Mouse (Mus musculus): ENCODE results near the gene Spsb4. TPM values are rescaled to one million over a fixed set of nuclear protein-coding genes. Genes with fewer than 3 reads are reported as not detected.

Gene Spsb4
- polyA plus RNA-seq, 1 experiment from 2014 or later, result 50.3 TPM

DNA sequence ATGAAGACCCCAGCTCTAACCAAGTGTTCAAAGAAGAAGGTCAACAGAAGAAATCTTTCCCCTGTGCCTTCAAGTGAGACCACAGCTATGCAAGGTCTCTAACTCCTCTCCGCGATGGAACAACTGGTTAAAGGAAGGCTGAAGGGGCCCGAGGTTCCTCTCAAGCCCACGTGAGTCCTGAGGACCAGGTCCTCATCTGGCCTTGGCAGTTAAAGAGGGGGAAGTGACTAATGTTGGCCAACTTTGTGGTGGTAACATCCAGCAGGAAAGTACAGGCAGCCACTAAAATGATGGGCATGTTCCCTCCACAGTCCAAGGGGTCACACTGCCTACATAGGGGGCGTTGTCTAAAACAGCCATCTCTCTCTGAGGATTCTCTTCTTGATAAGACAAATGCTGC is 118.9 kb downstream of the Spsb4 start:
- Histone ChIP-seq H3K36me3 (no peaks in the 10 kb centered on the region), H3K9ac (no peak overlapping the region), H3K4me2 (no peak overlapping the region), H3K4me1 (replicated peaks) (0 out of 2 replicates have a peak, but pooled peaks cover under 1% of the 10 kb centered on the region), H3K4me3 (no peak overlapping the region), H3K27ac (no peak overlapping the region), H3K27me3 (no peaks in the 10 kb centered on the region), H3K9me3 (no peaks in the 10 kb centered on the region)
- no peak for ATAC-seq (ENCODE audit: low FRiP score)
- 80% methylated on average over 5 of the region's 5 CpGs for WGBS

- no peak overlapping the region for H3K4me3 ChIP-seq
- no peaks in the 10 kb centered on the region for H3K27me3 ChIP-seq
- no peaks in the 10 kb centered on the region for H3K36me3 ChIP-seq
- no peaks in the 10 kb centered on the region for H3K9me3 ChIP-seq
- no peaks in the 10 kb centered on the region for H3K4me1 ChIP-seq (replicated peaks)
- H3K4me2 ChIP-seq, result no peak overlapping the region
- no peak for ATAC-seq (ENCODE audit: low FRiP score)
- H3K27ac ChIP-seq, result no peak overlapping the region
- H3K9ac ChIP-seq, result no peak overlapping the region
Observed at GRCm38 (mm10) chr9:96899004-96899403, 119.6 kb downstream of the Spsb4 start.

DNA sequence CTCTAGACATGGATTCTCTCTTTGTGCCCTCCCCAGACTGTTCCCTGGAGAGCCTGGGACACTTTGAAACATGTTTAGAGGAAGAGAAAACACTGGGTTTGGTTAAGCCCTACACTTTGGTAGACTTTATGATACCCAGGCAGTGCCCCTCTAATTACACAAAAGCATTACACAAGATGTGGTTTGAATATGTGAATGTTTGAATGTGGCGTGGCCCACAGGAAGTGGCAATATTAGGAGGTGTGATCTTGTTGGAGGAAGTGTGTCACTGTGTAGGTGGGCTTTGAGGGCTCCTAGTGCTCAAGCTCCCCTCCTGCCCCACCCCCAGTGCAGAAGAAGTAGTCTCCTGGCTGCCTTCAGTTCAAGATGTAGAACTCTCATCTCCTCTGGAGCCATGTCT is 122.0 kb downstream of the Spsb4 start:
- no peak for ATAC-seq (ENCODE audit: low FRiP score)

GRCm38 (mm10) chr9:96893582-96893981 is 125.1 kb downstream of the Spsb4 start:
- peak overlapping the region; percentile 87; the same call in 1 of the 2 replicates for H3K27ac ChIP-seq
- no peak overlapping the region for H3K4me3 ChIP-seq
- no peak overlapping the region for H3K4me2 ChIP-seq
- no peaks in the 10 kb centered on the region for H3K36me3 ChIP-seq
- H3K9me3 ChIP-seq, result no peaks in the 10 kb centered on the region
- no peaks in the 10 kb centered on the region for H3K27me3 ChIP-seq
- H3K4me1 ChIP-seq (replicated peaks), result peaks cover 45% of the 10 kb centered on the region
- ATAC-seq (ENCODE audit: low FRiP score), result no peak
- H3K9ac ChIP-seq, result no peak overlapping the region
- 34% methylated on average over 5 of the region's 5 CpGs for WGBS

More for the DNA sequence above, 122.0 kb downstream of the Spsb4 start:
- no peak overlapping the region for H3K4me3 ChIP-seq
- no peak overlapping the region for H3K27ac ChIP-seq
- H3K27me3 ChIP-seq, result no peaks in the 10 kb centered on the region
- 100% methylated on average over 1 of the region's 1 CpGs for WGBS
- no peak overlapping the region for H3K4me2 ChIP-seq
- H3K4me1 ChIP-seq (replicated peaks), result peaks cover 19% of the 10 kb centered on the region
- no peaks in the 10 kb centered on the region for H3K36me3 ChIP-seq
- no peaks in the 10 kb centered on the region for H3K9me3 ChIP-seq
- H3K9ac ChIP-seq, result no peak overlapping the region

Other genes starting within 250 kb of the Spsb4 start
- gene Pxylp1, start 126.2 kb downstream of the Spsb4 start, polyA plus RNA-seq (2015; fragmentation: Nextera tagmentation; extraction: Ambion mirVana), result 55.7 and 57.4 TPM in 2 replicates
- 84.1 and 85.5 TPM in 2 replicates for gene Slc25a36, start 92.3 kb upstream of the Spsb4 start, polyA plus RNA-seq (2015; fragmentation: Nextera tagmentation; extraction: Ambion mirVana)